Mouse (Mus musculus) hindbrain, embryonic 10.5 days (tissue): ENCODE measurements around the gene Arhgap45. TPM values are rescaled to one million over a fixed set of nuclear protein-coding genes. Genes with fewer than 3 reads are reported as not detected.
A peak's percentile ranks its signal among the peaks of the same experiment; 100 is the strongest.

Experiments
- DNase-seq: peaks from one replicate; pipeline ENCODE4 v3.0.0-alpha.2; 2017; ENCODE audit warnings: low spot score
- H3K27ac ChIP-seq: fragments of 300-500 bp; sonication (generic); 2 replicates; pipeline ENCODE4 v1.5.1; 2016; ENCODE audit warnings: mild to moderate bottlenecking, moderate library complexity
- H3K27me3 ChIP-seq: fragments of 300-500 bp; sonication (generic); 2 replicates; pipeline ENCODE4 v1.6.1; 2016; ENCODE audit warnings: mild to moderate bottlenecking; ENCODE audit not compliant: poor library complexity, insufficient read depth, severe bottlenecking
- H3K36me3 ChIP-seq: fragments of 300-500 bp; sonication (generic); 2 replicates; pipeline ENCODE4 v1.6.1; 2016; ENCODE audit warnings: mild to moderate bottlenecking, moderate library complexity
- H3K4me1 ChIP-seq: fragments of 300-500 bp; sonication (generic); replicated peaks from 2 replicates; pipeline ENCODE4 v1.6.1; 2016; ENCODE audit warnings: mild to moderate bottlenecking
- H3K4me3 ChIP-seq: fragments of 300-500 bp; sonication (generic); 2 replicates; pipeline ENCODE4 v1.5.1; 2016; ENCODE audit warnings: mild to moderate bottlenecking, moderate library complexity
- H3K9me3 ChIP-seq: fragments of 300-500 bp; sonication (generic); 2 replicates; pipeline ENCODE4 v1.6.1; 2016; ENCODE audit warnings: mild to moderate bottlenecking, moderate library complexity
- WGBS: fragments of 180-500 bp; shearing (Covaris S2); methylation state at CpG from one replicate; pipeline ENCODE4 v1.1.7; 2016; 5-methylcytosine and 5-hydroxymethylcytosine counted together
- polyA plus RNA-seq: library from polyadenylated mRNA; unstranded; fragments of >200 nt; fragmentation: Nextera tagmentation; extraction: Ambion mirVana; gene quantifications from 2 replicates; pipeline ENCODE4 v1.2.1, GENCODE M21; 2016

Gene Arhgap45
- polyA plus RNA-seq, 1 experiment from 2014 or later = 8.4 TPM

DNA sequence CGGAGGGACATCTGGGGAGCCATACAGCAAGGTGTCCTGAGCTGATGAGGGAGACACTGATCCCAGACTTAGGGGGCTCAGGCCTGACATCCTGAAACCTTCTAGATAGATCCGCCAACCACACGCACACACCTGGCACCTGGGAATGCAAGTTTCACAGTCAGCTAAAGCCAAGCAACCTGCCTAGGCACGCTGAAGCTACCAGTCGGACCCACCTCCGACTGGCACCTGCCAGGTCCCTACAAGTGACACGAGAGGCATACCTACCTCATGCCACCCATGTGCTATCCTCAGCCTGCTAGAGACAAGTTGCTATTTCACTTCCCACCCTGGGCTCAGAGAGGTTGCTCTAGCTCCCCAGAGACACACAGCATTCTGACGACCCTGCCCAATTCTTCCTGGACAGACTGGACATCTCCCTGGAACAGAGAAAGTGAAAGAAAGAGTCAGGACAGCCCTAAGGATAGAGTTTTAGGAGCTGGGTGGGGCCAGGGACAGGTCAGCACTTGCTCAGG is 27.1 kb upstream of the Arhgap45 start:
- 26% methylated on average over 8 of the region's 8 CpGs for WGBS
- no peak for DNase-seq
- H3K27ac ChIP-seq = peak overlapping the region; percentile 87
- H3K4me3 ChIP-seq = peak overlapping the region; percentile 61
- H3K27me3 ChIP-seq = peaks cover 54% of the 10 kb centered on the region
- peaks cover 30% of the 10 kb centered on the region for H3K36me3 ChIP-seq
- H3K9me3 ChIP-seq = peaks cover 16% of the 10 kb centered on the region; the same call in 1 of the 2 replicates
- H3K4me1 ChIP-seq = peaks cover 48% of the 10 kb centered on the region

DNA sequence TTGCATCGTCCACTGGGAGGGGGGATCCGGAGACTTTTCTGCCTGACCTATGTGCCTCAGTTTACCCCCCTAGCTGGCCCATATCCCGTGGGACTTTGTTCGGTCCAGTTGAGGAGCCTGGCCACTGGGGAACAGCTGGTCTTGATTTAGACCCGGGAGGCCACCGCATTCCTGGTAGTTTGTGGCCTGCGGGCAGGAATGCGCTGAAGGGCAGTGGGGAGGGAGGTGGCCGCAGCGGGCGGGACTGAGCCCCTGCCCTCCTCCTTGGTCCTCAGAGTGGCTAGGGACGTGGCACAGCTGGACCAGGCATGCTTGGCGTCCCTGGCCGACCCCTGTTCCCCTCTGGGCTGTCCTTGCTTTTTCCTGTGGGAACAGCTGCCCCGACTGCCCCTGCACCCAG is 26.6 kb upstream of the Arhgap45 start:
- H3K4me3 ChIP-seq = peak overlapping the region; percentile 61
- WGBS = 12% methylated on average over 15 of the region's 15 CpGs
- peaks cover 48% of the 10 kb centered on the region for H3K4me1 ChIP-seq
- H3K27me3 ChIP-seq = peaks cover 54% of the 10 kb centered on the region
- peak; percentile 42 for DNase-seq
- H3K36me3 ChIP-seq = peaks cover 36% of the 10 kb centered on the region
- H3K9me3 ChIP-seq = peaks cover 16% of the 10 kb centered on the region; the same call in 1 of the 2 replicates
- H3K27ac ChIP-seq = peak overlapping the region; percentile 63

DNA sequence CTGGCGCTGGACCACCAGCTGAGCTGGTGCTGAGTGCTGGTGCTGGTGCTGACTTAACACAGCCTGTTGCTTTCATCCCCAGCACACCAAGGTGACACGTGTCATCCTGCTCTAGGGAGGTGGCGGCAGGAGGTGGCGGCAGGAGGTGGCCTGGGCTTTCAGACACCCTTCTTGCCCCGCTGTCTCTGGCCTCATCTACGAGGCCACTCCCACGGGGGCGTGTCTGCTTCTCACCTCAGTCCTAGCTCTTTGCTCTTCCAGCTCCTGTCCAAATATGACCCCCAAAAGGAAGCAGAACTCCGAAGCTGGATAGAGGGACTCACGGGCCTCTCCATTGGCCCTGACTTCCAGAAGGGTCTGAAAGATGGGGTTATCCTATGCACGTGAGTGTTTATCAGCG is 25.4 kb upstream of the Arhgap45 start:
- 56% methylated on average over 12 of the region's 12 CpGs for WGBS
- Histone ChIP-seq H3K4me3 (peak overlapping the region; percentile 2; the same call in 1 of the 2 replicates), H3K27ac (no peak overlapping the region), H3K36me3 (peaks cover 38% of the 10 kb centered on the region), H3K9me3 (peaks cover 16% of the 10 kb centered on the region; the same call in 1 of the 2 replicates), H3K4me1 (peaks cover 44% of the 10 kb centered on the region), H3K27me3 (peaks cover 53% of the 10 kb centered on the region)
- no peak for DNase-seq

DNA sequence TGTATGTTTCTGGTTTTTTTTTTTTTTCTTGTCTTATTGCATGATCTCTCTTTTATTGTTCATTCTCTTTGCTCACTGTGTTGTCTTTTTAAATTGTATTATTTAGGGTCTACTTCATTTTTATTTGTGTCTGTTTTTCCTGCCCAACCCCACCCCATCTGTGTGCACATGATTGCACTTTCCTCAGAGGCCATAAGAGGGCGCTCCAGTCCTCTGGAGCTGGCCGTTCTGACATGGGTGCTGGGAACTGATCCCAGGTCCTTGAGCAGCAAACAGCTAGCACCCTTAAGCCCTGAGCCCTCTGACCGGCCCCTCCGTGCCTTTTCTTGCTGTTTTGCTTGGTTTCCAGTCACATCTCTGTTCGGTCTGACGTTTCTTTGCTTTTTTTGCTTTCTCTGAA is 24.9 kb upstream of the Arhgap45 start:
- Histone ChIP-seq H3K4me1 (peaks cover 44% of the 10 kb centered on the region), H3K4me3 (peak overlapping the region; percentile 2; the same call in 1 of the 2 replicates), H3K27me3 (peaks cover 49% of the 10 kb centered on the region), H3K27ac (no peak overlapping the region), H3K36me3 (peaks cover 38% of the 10 kb centered on the region), H3K9me3 (peaks cover 16% of the 10 kb centered on the region; the same call in 1 of the 2 replicates)
- DNase-seq = no peak
- 84% methylated on average over 6 of the region's 6 CpGs for WGBS

DNA sequence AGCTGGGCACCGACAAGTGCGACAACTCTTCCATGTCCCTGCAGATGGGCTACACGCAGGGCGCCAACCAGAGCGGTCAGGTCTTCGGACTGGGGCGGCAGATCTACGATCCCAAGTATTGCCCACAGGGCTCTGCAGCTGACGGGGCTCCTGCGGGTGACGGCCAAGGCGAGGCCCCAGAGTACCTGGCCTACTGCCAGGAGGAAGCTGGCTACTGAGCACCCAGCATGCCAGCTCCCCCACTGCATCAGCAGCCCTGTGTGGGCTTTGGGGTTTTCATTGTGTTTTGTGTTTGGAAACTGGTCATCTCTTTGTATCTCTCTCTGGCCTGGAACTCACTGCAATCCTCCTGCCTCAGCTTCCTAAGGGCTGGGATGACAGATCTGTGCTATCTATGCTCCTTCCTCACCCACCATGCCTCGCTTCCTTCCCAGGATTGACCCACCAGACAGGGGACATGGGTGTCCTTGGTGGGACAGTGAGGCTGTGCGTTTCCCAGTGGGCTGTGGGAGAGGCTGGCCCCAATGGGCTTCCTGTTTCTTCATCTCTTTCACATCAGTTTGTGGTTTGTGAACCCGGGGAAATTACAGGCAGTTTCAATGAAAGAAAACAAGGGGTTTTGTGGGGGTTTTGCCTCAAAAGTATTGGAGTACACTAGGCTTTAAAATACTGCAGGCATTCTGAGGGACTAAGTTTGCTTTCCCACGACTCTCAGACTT is 21.9 kb upstream of the Arhgap45 start:
- Histone ChIP-seq H3K4me1 (peaks cover 33% of the 10 kb centered on the region), H3K36me3 (peaks cover 38% of the 10 kb centered on the region), H3K27me3 (peaks cover 40% of the 10 kb centered on the region), H3K4me3 (no peak overlapping the region), H3K9me3 (peaks cover 16% of the 10 kb centered on the region; the same call in 1 of the 2 replicates), H3K27ac (no peak overlapping the region)
- DNase-seq = no peak
- WGBS = 93% methylated on average over 16 of the region's 16 CpGs

DNA sequence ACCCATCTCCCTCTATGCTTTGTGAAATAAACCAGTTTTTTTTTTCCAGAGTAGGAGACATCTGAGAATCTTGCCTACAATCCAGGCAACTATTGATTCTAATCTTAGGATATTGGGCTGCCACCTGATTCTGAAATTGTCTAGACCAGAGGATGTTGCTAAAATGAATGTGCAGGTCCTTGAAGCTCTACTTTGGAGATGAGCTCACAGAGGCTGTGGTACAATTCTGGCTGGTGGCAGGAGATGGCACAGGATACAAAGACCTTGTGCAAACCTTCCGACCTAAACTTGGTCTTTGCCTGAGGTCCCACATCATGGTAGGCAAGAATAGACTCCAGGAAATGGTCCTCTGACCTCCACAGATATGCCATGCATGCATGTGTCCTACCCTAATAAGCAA is 20.8 kb upstream of the Arhgap45 start:
- Histone ChIP-seq H3K4me1 (peaks cover 26% of the 10 kb centered on the region), H3K9me3 (peaks cover 16% of the 10 kb centered on the region; the same call in 1 of the 2 replicates), H3K27me3 (peaks cover 40% of the 10 kb centered on the region), H3K27ac (peak overlapping the region; percentile 81; the same call in 1 of the 2 replicates), H3K36me3 (peaks cover 38% of the 10 kb centered on the region), H3K4me3 (peak overlapping the region; percentile 64; the same call in 1 of the 2 replicates)
- no peak for DNase-seq
- WGBS = 90% methylated on average over 1 of the region's 1 CpGs

DNA sequence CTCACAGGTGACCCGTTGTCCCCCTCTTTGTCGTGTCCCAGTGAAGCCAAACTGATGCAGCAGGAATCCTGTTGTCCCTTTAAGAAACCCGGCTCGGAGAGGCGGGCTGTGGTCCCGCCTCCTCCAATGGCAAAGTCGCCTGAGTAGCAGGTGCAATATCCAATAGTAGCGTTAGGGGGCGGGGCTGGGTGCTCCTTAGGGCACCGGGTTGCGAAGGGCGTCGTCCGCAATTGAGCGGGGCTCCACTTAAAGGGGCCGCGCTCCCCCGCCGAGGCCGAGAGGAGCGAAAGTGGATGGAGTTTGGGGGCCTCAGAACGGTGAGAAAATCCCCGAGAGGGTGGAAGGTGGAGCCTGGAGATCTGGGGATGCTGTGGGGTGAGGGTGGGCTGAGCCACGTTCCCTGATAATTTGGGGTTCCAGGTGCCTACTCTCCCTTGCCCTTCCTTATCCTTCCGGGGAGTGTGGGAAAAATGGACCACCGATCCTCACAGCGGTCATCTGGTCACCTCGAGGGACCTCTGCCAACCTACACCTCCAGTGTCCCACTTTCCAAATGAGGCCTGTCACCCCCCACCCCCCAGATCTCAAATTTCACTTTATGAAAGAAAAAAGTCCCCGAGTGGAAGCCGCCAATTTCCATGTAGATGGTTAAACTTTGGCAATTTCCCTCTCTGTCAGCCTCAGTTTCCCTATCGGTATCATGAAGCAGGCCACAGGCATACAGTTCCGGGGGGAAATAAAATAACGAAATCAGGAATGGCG is 20.0 kb upstream of the Arhgap45 start, which contains the start of gene Abca7:
Gene Abca7, plus strand, starts transcription at position 223 of the 762 bp plus-strand sequence.
- peak; percentile 97 for DNase-seq
- Histone ChIP-seq H3K9me3 (peaks cover 9% of the 10 kb centered on the region; the same call in 1 of the 2 replicates), H3K4me3 (peak within 1 kb of the TSS; percentile 64), H3K27ac (peak within 1 kb of the TSS; percentile 81), H3K27me3 (peaks cover 40% of the 10 kb centered on the region), H3K36me3 (peaks cover 34% of the 10 kb centered on the region), H3K4me1 (peaks cover 26% of the 10 kb centered on the region)
- WGBS = under 1% methylated on average over 34 of the region's 34 CpGs

DNA sequence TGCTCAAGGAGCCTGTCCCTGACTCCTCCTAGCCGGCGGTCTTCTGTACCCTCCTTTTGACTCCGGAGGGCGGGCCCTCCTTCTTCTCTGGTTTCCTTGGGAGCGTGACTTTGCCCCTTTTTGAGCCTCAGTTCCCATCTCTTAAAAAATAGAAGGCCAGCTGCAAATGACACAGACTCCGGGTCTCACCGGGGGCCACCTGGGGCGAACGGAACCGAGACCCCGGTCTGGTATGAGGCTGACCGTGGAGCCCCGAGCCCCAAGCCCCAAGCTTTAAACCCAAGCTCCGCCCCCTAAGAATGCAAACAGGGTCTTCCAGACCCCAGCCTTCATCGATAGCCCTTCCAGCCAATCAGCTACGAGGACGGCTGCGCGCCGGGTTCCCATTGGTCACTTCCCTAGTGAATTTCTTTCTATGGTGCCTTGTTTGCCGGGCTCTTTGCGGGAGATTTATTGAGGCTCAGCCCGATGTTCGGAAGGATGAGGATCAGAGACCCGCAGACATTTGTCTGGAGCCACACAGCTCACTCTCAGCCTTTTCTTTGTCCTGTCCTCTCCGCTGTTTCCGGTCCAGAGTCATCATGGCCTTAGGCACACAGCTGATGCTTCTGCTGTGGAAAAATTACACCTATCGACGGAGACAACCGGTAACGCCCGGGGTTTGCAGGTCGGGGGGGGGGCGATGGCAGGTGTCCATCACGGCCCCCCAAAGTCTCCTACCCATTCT is 19.3 kb upstream of the Arhgap45 start:
- under 1% methylated on average over 35 of the region's 35 CpGs for WGBS
- Histone ChIP-seq H3K4me1 (peaks cover 28% of the 10 kb centered on the region), H3K36me3 (peaks cover 26% of the 10 kb centered on the region), H3K27me3 (peaks cover 47% of the 10 kb centered on the region), H3K4me3 (peak overlapping the region; percentile 64), H3K9me3 (0 out of 2 replicates have a peak, but pooled peaks cover 2% of the 10 kb centered on the region), H3K27ac (peak overlapping the region; percentile 81)
- peak; percentile 92 for DNase-seq

DNA sequence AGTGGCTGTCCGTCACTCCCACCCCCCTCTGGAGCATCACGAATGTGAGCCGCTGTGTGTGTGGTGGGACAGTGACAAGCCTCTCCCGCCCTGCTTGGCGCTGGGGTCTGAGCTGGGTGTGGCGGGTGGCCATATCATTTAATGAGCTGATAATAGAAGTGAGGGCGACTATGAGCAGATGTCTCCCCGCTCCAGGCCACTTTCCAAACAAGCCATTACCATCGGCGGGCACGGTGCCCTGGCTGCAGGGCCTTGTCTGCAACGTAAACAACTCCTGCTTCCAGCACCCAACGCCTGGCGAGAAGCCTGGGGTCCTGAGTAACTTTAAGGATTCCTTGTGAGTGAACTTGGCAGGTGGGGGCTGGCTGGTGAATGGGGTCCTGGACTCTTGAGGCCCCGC is 18.6 kb upstream of the Arhgap45 start:
- Histone ChIP-seq H3K4me1 (peaks cover 34% of the 10 kb centered on the region), H3K4me3 (peak overlapping the region; percentile 64), H3K27ac (peak overlapping the region; percentile 81), H3K9me3 (no peaks in the 10 kb centered on the region), H3K36me3 (peaks cover 20% of the 10 kb centered on the region), H3K27me3 (peaks cover 54% of the 10 kb centered on the region)
- DNase-seq = no peak
- 5% methylated on average over 15 of the region's 15 CpGs for WGBS

DNA sequence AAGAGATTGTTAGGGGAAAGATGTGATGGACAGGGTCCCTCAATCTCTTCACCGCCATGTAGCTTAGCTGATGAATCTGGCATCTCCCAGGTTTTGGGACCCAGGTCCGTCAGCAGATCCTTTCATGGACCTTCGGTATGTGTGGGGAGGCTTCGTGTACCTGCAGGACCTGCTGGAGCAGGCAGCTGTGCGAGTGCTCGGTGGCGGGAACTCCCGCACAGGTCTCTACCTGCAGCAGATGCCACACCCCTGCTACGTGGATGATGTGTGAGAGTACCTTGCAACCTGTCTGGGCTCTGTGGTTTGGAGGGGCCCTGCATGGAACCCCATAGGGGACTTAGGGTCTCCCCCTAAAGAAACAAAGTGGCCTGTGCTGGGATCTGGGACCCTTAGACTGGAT is 14.5 kb upstream of the Arhgap45 start:
- Histone ChIP-seq H3K36me3 (no peaks in the 10 kb centered on the region), H3K4me3 (0 out of 2 replicates have a peak overlapping the region, but pooled peaks have one; percentile 9), H3K4me1 (peaks cover 35% of the 10 kb centered on the region), H3K27ac (no peak overlapping the region), H3K27me3 (peaks cover 79% of the 10 kb centered on the region), H3K9me3 (no peaks in the 10 kb centered on the region)
- 75% methylated on average over 9 of the region's 9 CpGs for WGBS
- no peak for DNase-seq

DNA sequence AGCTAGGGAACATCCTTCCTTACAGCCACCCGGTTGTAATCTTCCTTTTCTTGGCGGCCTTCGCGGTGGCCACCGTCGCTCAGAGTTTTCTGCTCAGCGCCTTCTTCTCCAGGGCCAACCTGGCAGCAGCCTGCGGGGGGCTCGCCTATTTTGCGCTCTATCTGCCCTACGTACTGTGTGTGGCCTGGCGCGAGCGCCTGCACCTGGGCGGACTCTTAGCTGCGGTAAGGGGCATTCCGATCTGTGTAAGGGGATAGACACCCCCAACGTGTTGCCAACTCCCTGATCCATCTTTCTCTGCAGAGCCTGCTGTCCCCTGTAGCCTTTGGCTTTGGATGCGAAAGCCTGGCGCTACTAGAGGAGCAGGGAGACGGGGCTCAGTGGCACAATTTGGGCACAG is 13.6 kb upstream of the Arhgap45 start:
- H3K9me3 ChIP-seq = no peaks in the 10 kb centered on the region
- no peaks in the 10 kb centered on the region for H3K36me3 ChIP-seq
- H3K27ac ChIP-seq = peak overlapping the region; percentile 29; the same call in 1 of the 2 replicates
- H3K4me1 ChIP-seq = peaks cover 26% of the 10 kb centered on the region
- peak overlapping the region; percentile 16; the same call in 1 of the 2 replicates for H3K4me3 ChIP-seq
- DNase-seq = no peak
- WGBS = 18% methylated on average over 21 of the region's 21 CpGs
- peaks cover 77% of the 10 kb centered on the region for H3K27me3 ChIP-seq
